Mouse (Mus musculus): Measurements from ENCODE around the gene Ube4b. TPM values are rescaled to one million over a fixed set of nuclear protein-coding genes. Genes with fewer than 3 reads are reported as not detected.

The Ube4b gene
- polyA plus RNA-seq, 1 experiment from 2014 or later: 25.1 TPM

DNA sequence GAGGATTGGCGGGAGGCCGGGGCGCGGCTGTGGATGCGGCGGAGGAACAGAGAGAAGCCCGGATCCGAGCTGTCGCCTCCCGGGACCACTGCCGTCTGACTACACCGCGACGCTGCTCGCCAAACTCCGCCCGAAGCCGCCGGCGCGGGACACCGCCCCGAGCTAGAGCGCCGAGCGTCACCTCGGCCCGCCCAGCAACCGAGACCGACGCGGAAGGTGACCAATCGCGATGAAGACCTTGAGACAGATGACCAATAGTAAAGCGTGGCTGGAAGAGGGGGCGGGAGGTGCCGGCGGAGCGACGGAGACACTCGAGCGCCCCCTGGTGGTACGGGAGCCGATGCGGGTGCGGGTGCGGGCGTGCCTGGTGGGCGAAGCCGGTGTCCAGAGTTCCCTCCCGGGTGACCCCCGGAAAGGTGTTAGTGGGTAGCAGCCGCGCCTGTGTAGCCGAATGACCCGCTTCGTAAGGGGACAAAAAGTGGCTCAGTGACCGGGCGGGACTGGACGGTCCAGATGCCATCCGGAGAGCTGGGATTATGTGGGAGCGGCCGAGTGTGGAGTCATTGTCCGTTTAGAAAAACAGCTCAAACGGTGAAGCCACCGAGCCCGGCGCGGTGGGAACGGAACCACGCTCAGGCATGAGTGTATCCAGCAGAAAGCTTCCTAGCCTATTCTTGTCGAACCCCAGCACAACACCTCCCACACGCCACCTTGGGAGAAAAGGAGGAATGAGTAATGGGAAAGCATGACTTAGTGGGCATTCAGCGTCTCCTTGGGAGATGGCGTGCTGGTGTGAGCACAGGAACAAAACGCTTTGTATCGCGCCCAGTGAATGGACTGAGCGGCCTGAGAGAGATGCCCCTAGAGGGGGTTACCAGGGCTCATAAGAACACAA lies 118.7 kb downstream of the Ube4b start, which contains the start of gene Kif1b:
Gene Kif1b, minus strand, starts transcription at position 98 of the 895 bp plus-strand sequence.
- H3K4me1 ChIP-seq: peaks cover 41% of the 10 kb centered on the region
- peak; percentile 98 for ATAC-seq
- H3K27ac ChIP-seq: peak within 1 kb of the TSS; percentile 67
- H3K27me3 ChIP-seq (replicated peaks): peaks cover 39% of the 10 kb centered on the region
- H3K4me2 ChIP-seq: peak within 1 kb of the TSS; percentile 100
- H3K9me3 ChIP-seq (replicated peaks): no peaks in the 10 kb centered on the region
- H3K36me3 ChIP-seq: no peaks in the 10 kb centered on the region
- H3K4me3 ChIP-seq: peak within 1 kb of the TSS; percentile 85
- peak within 1 kb of the TSS; percentile 88 for H3K9ac ChIP-seq
- WGBS (ENCODE audit: insufficient replicate concordance): 1% methylated on average over 79 of the region's 79 CpGs

GRCm38 (mm10) chr4:149306712-149307595 lies 119.6 kb downstream of the Ube4b start:
- H3K4me3 ChIP-seq: peak overlapping the region; percentile 85
- H3K9me3 ChIP-seq (replicated peaks): no peaks in the 10 kb centered on the region
- H3K27ac ChIP-seq: peak overlapping the region; percentile 67
- ATAC-seq: peak; percentile 74
- H3K4me2 ChIP-seq: peak overlapping the region; percentile 100
- peak overlapping the region; percentile 88 for H3K9ac ChIP-seq
- H3K4me1 ChIP-seq: peaks cover 45% of the 10 kb centered on the region
- 2% methylated on average over 65 of the region's 83 CpGs for WGBS (ENCODE audit: insufficient replicate concordance)
- H3K36me3 ChIP-seq: no peaks in the 10 kb centered on the region
- H3K27me3 ChIP-seq (replicated peaks): peaks cover 34% of the 10 kb centered on the region

GRCm38 (mm10) chr4:149305761-149306711 lies 120.5 kb downstream of the Ube4b start:
- H3K4me3 ChIP-seq: peak overlapping the region; percentile 85
- H3K4me1 ChIP-seq: peaks cover 49% of the 10 kb centered on the region
- WGBS (ENCODE audit: insufficient replicate concordance): 45% methylated on average over 14 of the region's 14 CpGs
- H3K4me2 ChIP-seq: peak overlapping the region; percentile 100
- no peaks in the 10 kb centered on the region for H3K9me3 ChIP-seq (replicated peaks)
- H3K9ac ChIP-seq: peak overlapping the region; percentile 88
- no peak for ATAC-seq
- peaks cover 34% of the 10 kb centered on the region for H3K27me3 ChIP-seq (replicated peaks)
- no peaks in the 10 kb centered on the region for H3K36me3 ChIP-seq
- H3K27ac ChIP-seq: 0 out of 2 replicates have a peak overlapping the region, but pooled peaks have one; percentile 67

- Histone ChIP-seq H3K9ac (no peak overlapping the region), H3K27me3 (replicated peaks) (peaks cover 22% of the 10 kb centered on the region), H3K36me3 (no peaks in the 10 kb centered on the region), H3K4me2 (no peak overlapping the region), H3K9me3 (replicated peaks) (no peaks in the 10 kb centered on the region), H3K27ac (no peak overlapping the region), H3K4me3 (no peak overlapping the region), H3K4me1 (peaks cover 49% of the 10 kb centered on the region)
- no peak for ATAC-seq
- WGBS (ENCODE audit: insufficient replicate concordance): 52% methylated on average over 1 of the region's 1 CpGs
Observed at GRCm38 (mm10) chr4:149304466-149304865, 122.1 kb downstream of the Ube4b start.

DNA sequence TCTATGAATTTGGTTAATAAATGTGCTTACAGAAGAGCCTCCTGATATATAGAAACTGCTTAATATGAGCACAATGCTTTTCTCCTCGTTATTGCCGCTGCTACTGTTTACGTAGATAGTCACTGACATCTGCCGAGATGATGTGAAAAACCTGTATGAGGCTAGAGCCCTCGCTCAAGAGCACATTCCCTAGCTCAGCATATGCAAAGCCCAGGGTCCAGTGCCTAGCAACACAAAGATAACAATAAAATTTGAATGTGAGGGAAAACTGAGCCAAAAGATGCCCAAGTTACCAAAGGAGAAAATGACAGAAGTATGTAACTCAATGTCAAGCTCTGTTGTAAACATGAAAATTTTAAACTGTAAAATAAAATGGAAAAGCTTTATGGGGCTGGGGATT lies 123.0 kb downstream of the Ube4b start:
- H3K9ac ChIP-seq: no peak overlapping the region
- H3K27ac ChIP-seq: no peak overlapping the region
- no peak overlapping the region for H3K4me3 ChIP-seq
- no peaks in the 10 kb centered on the region for H3K36me3 ChIP-seq
- ATAC-seq: no peak
- peaks cover 48% of the 10 kb centered on the region for H3K4me1 ChIP-seq
- WGBS (ENCODE audit: insufficient replicate concordance): 78% methylated on average over 5 of the region's 5 CpGs
- H3K27me3 ChIP-seq (replicated peaks): peaks cover 15% of the 10 kb centered on the region
- no peaks in the 10 kb centered on the region for H3K9me3 ChIP-seq (replicated peaks)
- no peak overlapping the region for H3K4me2 ChIP-seq

GRCm38 (mm10) chr4:149302751-149303150 lies 123.8 kb downstream of the Ube4b start:
- H3K4me3 ChIP-seq: no peak overlapping the region
- H3K9me3 ChIP-seq (replicated peaks): no peaks in the 10 kb centered on the region
- WGBS (ENCODE audit: insufficient replicate concordance): 70% methylated on average over 5 of the region's 5 CpGs
- H3K4me1 ChIP-seq: peaks cover 40% of the 10 kb centered on the region
- H3K27ac ChIP-seq: no peak overlapping the region
- H3K4me2 ChIP-seq: no peak overlapping the region
- H3K9ac ChIP-seq: no peak overlapping the region
- H3K36me3 ChIP-seq: no peaks in the 10 kb centered on the region
- H3K27me3 ChIP-seq (replicated peaks): peaks cover 15% of the 10 kb centered on the region
- ATAC-seq: no peak

GRCm38 (mm10) chr4:149302136-149302535 lies 124.4 kb downstream of the Ube4b start:
- Histone ChIP-seq H3K9me3 (replicated peaks) (no peaks in the 10 kb centered on the region), H3K4me3 (no peak overlapping the region), H3K36me3 (no peaks in the 10 kb centered on the region), H3K4me1 (peaks cover 38% of the 10 kb centered on the region), H3K9ac (no peak overlapping the region), H3K27ac (no peak overlapping the region), H3K4me2 (no peak overlapping the region), H3K27me3 (replicated peaks) (peaks cover 13% of the 10 kb centered on the region)
- 64% methylated on average over 3 of the region's 3 CpGs for WGBS (ENCODE audit: insufficient replicate concordance)
- ATAC-seq: no peak

GRCm38 (mm10) chr4:149296501-149296900 lies 130.0 kb downstream of the Ube4b start:
- Histone ChIP-seq H3K4me3 (no peak overlapping the region), H3K9ac (no peak overlapping the region), H3K4me1 (peaks cover 7% of the 10 kb centered on the region), H3K9me3 (replicated peaks) (no peaks in the 10 kb centered on the region), H3K27me3 (replicated peaks) (no peaks in the 10 kb centered on the region), H3K36me3 (no peaks in the 10 kb centered on the region), H3K27ac (no peak overlapping the region), H3K4me2 (no peak overlapping the region)
- WGBS (ENCODE audit: insufficient replicate concordance): 87% methylated on average over 2 of the region's 2 CpGs
- ATAC-seq: no peak

DNA sequence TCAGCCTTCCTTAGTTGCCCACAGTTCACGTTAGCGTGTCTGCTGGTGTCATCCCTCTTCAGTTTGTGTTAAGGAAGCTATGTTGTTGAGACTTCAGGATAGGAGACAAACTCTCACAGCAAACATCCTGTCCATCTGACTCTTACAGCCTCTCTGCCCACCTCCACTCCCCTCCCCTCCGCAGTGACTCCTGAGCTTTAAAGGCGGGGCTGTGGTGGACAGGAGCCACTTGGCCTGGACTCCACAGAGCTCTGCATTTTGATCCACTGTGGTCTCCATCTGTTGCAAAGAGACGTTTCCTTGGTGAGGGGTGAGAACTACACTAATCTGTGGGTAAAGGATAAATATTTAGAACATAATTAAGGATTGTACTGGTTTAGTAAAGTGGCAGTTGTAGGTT lies 133.6 kb downstream of the Ube4b start:
- Histone ChIP-seq H3K9me3 (replicated peaks) (no peaks in the 10 kb centered on the region), H3K4me3 (no peak overlapping the region), H3K27ac (no peak overlapping the region), H3K27me3 (replicated peaks) (no peaks in the 10 kb centered on the region), H3K9ac (no peak overlapping the region), H3K36me3 (peaks cover 8% of the 10 kb centered on the region; the same call in 1 of the 2 replicates), H3K4me2 (no peak overlapping the region), H3K4me1 (peaks cover 9% of the 10 kb centered on the region)
- ATAC-seq: no peak
- WGBS (ENCODE audit: insufficient replicate concordance): 47% methylated on average over 5 of the region's 5 CpGs

- H3K4me3 ChIP-seq: no peak overlapping the region
- H3K36me3 ChIP-seq: peaks cover 8% of the 10 kb centered on the region; the same call in 1 of the 2 replicates
- no peaks in the 10 kb centered on the region for H3K27me3 ChIP-seq (replicated peaks)
- no peak overlapping the region for H3K27ac ChIP-seq
- H3K4me2 ChIP-seq: no peak overlapping the region
- no peak overlapping the region for H3K9ac ChIP-seq
- no peaks in the 10 kb centered on the region for H3K9me3 ChIP-seq (replicated peaks)
- peaks cover 18% of the 10 kb centered on the region for H3K4me1 ChIP-seq
- 71% methylated on average over 9 of the region's 9 CpGs for WGBS (ENCODE audit: insufficient replicate concordance)
- no peak for ATAC-seq
Observed at GRCm38 (mm10) chr4:149291061-149291460, 135.5 kb downstream of the Ube4b start.

DNA sequence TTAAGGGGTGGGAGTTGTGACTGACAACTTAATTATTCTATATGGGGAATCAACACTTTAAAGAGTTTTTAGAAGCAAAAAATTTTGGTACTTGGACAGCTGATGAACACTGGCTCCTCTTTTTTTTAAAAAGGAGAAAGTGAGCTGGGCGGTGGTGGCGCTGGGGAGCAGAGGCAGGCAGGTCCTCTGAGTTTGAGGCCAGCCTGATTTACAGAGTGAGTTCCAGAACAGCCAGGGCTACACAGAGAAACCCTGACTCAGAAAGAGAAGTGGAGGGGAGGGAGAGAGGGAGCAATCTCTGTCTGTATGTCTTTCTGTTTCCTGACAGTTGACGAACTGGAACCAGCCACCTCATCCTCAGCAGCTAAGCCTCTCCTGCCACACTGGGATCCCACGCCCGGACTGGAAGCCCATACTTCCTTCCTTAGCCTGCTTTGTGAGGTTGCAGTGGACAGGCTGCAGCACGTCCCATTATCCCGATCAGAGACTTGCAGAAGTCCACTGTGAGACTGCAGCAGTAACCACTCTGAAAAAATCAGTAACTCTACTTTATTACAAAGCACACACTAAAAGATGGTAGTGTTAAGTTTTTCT lies 136.3 kb downstream of the Ube4b start:
- ATAC-seq: no peak
- 51% methylated on average over 7 of the region's 7 CpGs for WGBS (ENCODE audit: insufficient replicate concordance)
- H3K4me1 ChIP-seq: peaks cover 19% of the 10 kb centered on the region

More for the DNA sequence above, 136.3 kb downstream of the Ube4b start:
- H3K4me3 ChIP-seq: no peak overlapping the region
- peaks cover 8% of the 10 kb centered on the region; the same call in 1 of the 2 replicates for H3K36me3 ChIP-seq
- H3K27me3 ChIP-seq (replicated peaks): no peaks in the 10 kb centered on the region
- H3K4me2 ChIP-seq: no peak overlapping the region
- no peaks in the 10 kb centered on the region for H3K9me3 ChIP-seq (replicated peaks)
- H3K27ac ChIP-seq: no peak overlapping the region
- no peak overlapping the region for H3K9ac ChIP-seq
